9 mouse cellular contexts compared by ENCODE assay signal in the genomic region with DNA sequence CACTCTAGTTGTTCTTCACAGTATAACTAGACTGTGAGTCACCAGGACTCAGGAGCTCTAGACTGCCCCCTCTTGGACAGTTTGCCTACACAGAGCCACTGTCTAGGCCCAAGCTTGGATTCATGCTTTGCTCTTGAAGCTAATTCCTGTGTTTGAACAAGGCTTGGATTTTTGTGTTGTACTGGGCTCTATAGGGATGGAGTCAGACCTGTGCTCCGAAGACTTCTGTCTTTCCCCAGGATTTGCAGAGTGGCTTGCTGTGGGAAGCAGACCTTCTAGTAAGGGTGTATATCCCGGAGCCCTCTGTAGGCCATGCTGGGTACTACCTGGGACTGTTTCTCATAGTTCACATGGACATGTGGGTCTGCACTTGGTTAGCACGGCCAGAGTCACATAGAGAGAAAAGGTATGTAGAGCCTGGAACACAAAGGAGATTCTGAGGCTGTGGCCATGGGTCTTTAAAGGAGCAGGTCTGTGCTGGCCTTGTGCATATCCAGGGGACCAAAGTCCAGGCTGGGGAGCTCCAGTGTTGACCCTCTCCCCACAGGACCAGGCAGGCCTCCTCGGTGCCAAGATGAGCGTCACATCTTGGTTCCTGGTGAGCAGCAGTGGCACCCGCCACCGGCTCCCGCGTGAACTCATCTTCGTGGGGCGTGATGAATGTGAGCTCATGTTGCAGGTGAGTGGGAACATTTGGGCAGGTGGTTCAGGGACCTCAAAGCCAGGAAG. TPM values are rescaled to one million over a fixed set of nuclear protein-coding genes. Genes with fewer than 3 reads are reported as not detected.
DNase-seq lines count a peak whose midpoint lies in the region; ATAC-seq lines count a peak whose summit lies in the region.
"Had no signal": no experiment of that assay in that cellular context is flagged by ENCODE, and none has a peak within 500 bp of the region (broad histone marks: within the 10 kb centered on the region; RNA-seq: fewer than 3 reads in every experiment).

No protein-coding gene starts in this region.

- 0 out of 2 replicates have a peak, but pooled peaks cover 6% of the 10 kb centered on the region for H3K27me3 ChIP-seq in intestine, embryonic 14.5 days (replicated peaks; ENCODE audit: control insufficient read depth, insufficient read depth, low read length)
- H3K27me3 ChIP-seq in intestine, embryonic 16.5 days (replicated peaks; ENCODE audit: control insufficient read depth, insufficient read depth, low read length), result no peaks in the 10 kb centered on the region
- peaks cover 39% of the 10 kb centered on the region for H3K27me3 ChIP-seq in embryonic facial prominence, embryonic 12.5 days
- H3K27me3 ChIP-seq in hindbrain, embryonic 15.5 days, result peaks cover 2% of the 10 kb centered on the region; the same call in 1 of the 2 replicates
- no peaks in the 10 kb centered on the region for H3K27me3 ChIP-seq in midbrain, embryonic 15.5 days (replicated peaks)

- H3K4me1 ChIP-seq in intestine, embryonic 14.5 days (replicated peaks; ENCODE audit: control insufficient read depth, insufficient read depth, low read length), result peaks cover 10% of the 10 kb centered on the region
- peaks cover 18% of the 10 kb centered on the region for H3K4me1 ChIP-seq in intestine, embryonic 16.5 days (ENCODE audit: control insufficient read depth, insufficient read depth, low read length)
- peaks cover 18% of the 10 kb centered on the region for H3K4me1 ChIP-seq in embryonic facial prominence, embryonic 12.5 days
- peaks cover 55% of the 10 kb centered on the region for H3K4me1 ChIP-seq in hindbrain, embryonic 15.5 days (replicated peaks)
- H3K4me1 ChIP-seq in midbrain, embryonic 15.5 days, result peaks cover 36% of the 10 kb centered on the region

- 79% methylated on average over 11 of the region's 11 CpGs for WGBS in intestine, embryonic 14.5 days
- WGBS in intestine, embryonic 16.5 days, result 75% methylated on average over 11 of the region's 11 CpGs
- WGBS in embryonic facial prominence, embryonic 12.5 days, result 76% methylated on average over 11 of the region's 11 CpGs
- WGBS in hindbrain, embryonic 15.5 days, result 77% methylated on average over 11 of the region's 11 CpGs
- 79% methylated on average over 11 of the region's 11 CpGs for WGBS in midbrain, embryonic 15.5 days

- H3K36me3 ChIP-seq in intestine, embryonic 14.5 days (ENCODE audit: control insufficient read depth, insufficient read depth, low read length), result peaks cover 9% of the 10 kb centered on the region; the same call in 1 of the 2 replicates
- no peaks in the 10 kb centered on the region for H3K36me3 ChIP-seq in intestine, embryonic 16.5 days (ENCODE audit: control insufficient read depth, insufficient read depth, low read length)
- H3K36me3 ChIP-seq in embryonic facial prominence, embryonic 12.5 days, result 0 out of 2 replicates have a peak, but pooled peaks cover 12% of the 10 kb centered on the region
- no peaks in the 10 kb centered on the region for H3K36me3 ChIP-seq in hindbrain, embryonic 15.5 days
- H3K36me3 ChIP-seq in midbrain, embryonic 15.5 days (replicated peaks), result no peaks in the 10 kb centered on the region

- 0 out of 2 replicates have a peak overlapping the region, but pooled peaks have one; percentile 91 for H3K4me2 ChIP-seq in intestine, embryonic 14.5 days (ENCODE audit: low read length)
- no peak overlapping the region for H3K4me2 ChIP-seq in intestine, embryonic 16.5 days (ENCODE audit: low read depth, low read length)
- no peak overlapping the region for H3K4me2 ChIP-seq in embryonic facial prominence, embryonic 12.5 days (replicated peaks)
- H3K4me2 ChIP-seq in hindbrain, embryonic 15.5 days, result peak overlapping the region; percentile 91
- H3K4me2 ChIP-seq in midbrain, embryonic 15.5 days, result peak overlapping the region; percentile 77; the same call in 1 of the 2 replicates

- no peak; the same call in 1 of the 2 replicates for ATAC-seq in intestine, embryonic 14.5 days (replicated peaks; ENCODE audit: low FRiP score, low TSS enrichment, low read depth)
- ATAC-seq in intestine, embryonic 16.5 days, result no peak
- ATAC-seq in embryonic facial prominence, embryonic 12.5 days (ENCODE audit: insufficient number of reproducible peaks, insufficient read depth, low FRiP score, low TSS enrichment), result no peak
- peak; percentile 10; the same call in 1 of the 2 replicates for ATAC-seq in hindbrain, embryonic 15.5 days (ENCODE audit: low FRiP score, low read depth)
- no peak; the same call in 1 of the 2 replicates for ATAC-seq in midbrain, embryonic 15.5 days (replicated peaks)

- no peak overlapping the region for H3K4me3 ChIP-seq in intestine, embryonic 14.5 days (ENCODE audit: low read depth, low read length)
- H3K4me3 ChIP-seq in intestine, embryonic 16.5 days (ENCODE audit: low read length), result no peak overlapping the region
- 0 out of 2 replicates have a peak overlapping the region, but pooled peaks have one; percentile 1 for H3K4me3 ChIP-seq in embryonic facial prominence, embryonic 12.5 days
- H3K4me3 ChIP-seq in hindbrain, embryonic 15.5 days, result no peak overlapping the region
- H3K4me3 ChIP-seq in midbrain, embryonic 15.5 days, result no peak overlapping the region

- H3K27ac ChIP-seq in intestine, embryonic 14.5 days (ENCODE audit: low read depth), result no peak overlapping the region
- H3K27ac ChIP-seq in intestine, embryonic 16.5 days (ENCODE audit: low read length), result no peak overlapping the region
- H3K27ac ChIP-seq in embryonic facial prominence, embryonic 12.5 days, result no peak overlapping the region
- H3K27ac ChIP-seq in hindbrain, embryonic 15.5 days (replicated peaks), result no peak overlapping the region
- H3K27ac ChIP-seq in midbrain, embryonic 15.5 days, result no peak overlapping the region
- H3K27ac ChIP-seq: lung, embryonic 15.5 days had no signal

- H3K9me3 ChIP-seq in intestine, embryonic 14.5 days (ENCODE audit: control insufficient read depth, low read length), result no peaks in the 10 kb centered on the region
- no peaks in the 10 kb centered on the region for H3K9me3 ChIP-seq in intestine, embryonic 16.5 days (ENCODE audit: control insufficient read depth, low read length)
- H3K9me3 ChIP-seq in embryonic facial prominence, embryonic 12.5 days, result no peaks in the 10 kb centered on the region
- H3K9me3 ChIP-seq in hindbrain, embryonic 15.5 days, result no peaks in the 10 kb centered on the region
- H3K9me3 ChIP-seq in midbrain, embryonic 15.5 days, result no peaks in the 10 kb centered on the region
- H3K9me3 ChIP-seq: lung, embryonic 15.5 days had no signal

- no peak overlapping the region for H3K9ac ChIP-seq in intestine, embryonic 14.5 days (ENCODE audit: low read length)
- H3K9ac ChIP-seq in intestine, embryonic 16.5 days (ENCODE audit: low read depth, low read length), result no peak overlapping the region
- no peak overlapping the region for H3K9ac ChIP-seq in embryonic facial prominence, embryonic 12.5 days
- H3K9ac ChIP-seq in hindbrain, embryonic 15.5 days, result no peak overlapping the region
- no peak overlapping the region for H3K9ac ChIP-seq in midbrain, embryonic 15.5 days

- intact Hi-C loops in left cerebral cortex, postnatal 25 days (cut with DNase I), result no loop called here

- DNase-seq in intestine, embryonic 14.5 days (ENCODE audit: low spot score), result peak; percentile 89
- peak; percentile 72 to 77 for DNase-seq in adrenal gland, postnatal 36 days
- DNase-seq in left cerebral cortex, postnatal 25 days (ENCODE audit: low spot score in 2 of 2), result peak; percentile 79 to 82
- peak; percentile 59 to 64 for DNase-seq in spleen, postnatal 36 days (ENCODE audit: low spot score in 2 of 2)

RNA-seq across cellular contexts. Expression of a gene that starts 4.0 kb away (rescaled TPM):
- 15.9 and 18.3 TPM in 2 replicates for polyA plus RNA-seq in intestine, embryonic 14.5 days (2014; fragmentation: Nextera tagmentation; extraction: Ambion mirVana)
- polyA plus RNA-seq in intestine, embryonic 16.5 days (2015; fragmentation: Nextera tagmentation; extraction: Ambion mirVana), result 12.4 and 13.2 TPM in 2 replicates
- total RNA-seq in adrenal gland, postnatal 36 days (2021), result 10 to 100 TPM; 41.5 to 48.8 TPM
- polyA plus RNA-seq in embryonic facial prominence, embryonic 12.5 days (2016; fragmentation: Nextera tagmentation; extraction: Ambion mirVana), result 17.0 and 19.2 TPM in 2 replicates
- 45.7 and 48.8 TPM in 2 replicates for polyA plus RNA-seq in hindbrain, embryonic 15.5 days (2015; fragmentation: Nextera tagmentation; extraction: Ambion mirVana)
- total RNA-seq in left cerebral cortex, postnatal 25 days (2021), result 100 to 1,000 TPM; 246 TPM
- 51.0 and 53.7 TPM in 2 replicates for polyA plus RNA-seq in midbrain, embryonic 15.5 days (2015; fragmentation: Nextera tagmentation; extraction: Ambion mirVana)

RNA-seq across cellular contexts. Expression of a gene that starts 36.2 kb away (rescaled TPM):
- 12.6 and 13.0 TPM in 2 replicates for polyA plus RNA-seq in intestine, embryonic 14.5 days (2014; fragmentation: Nextera tagmentation; extraction: Ambion mirVana)
- polyA plus RNA-seq in intestine, embryonic 16.5 days (2015; fragmentation: Nextera tagmentation; extraction: Ambion mirVana), result 12.2 and 13.0 TPM in 2 replicates
- total RNA-seq in adrenal gland, postnatal 36 days (2021), result 10 to 100 TPM in 1 of 2 experiments, 1 to 10 TPM in 1; 7.5 to 11.9 TPM
- polyA plus RNA-seq in embryonic facial prominence, embryonic 12.5 days (2016; fragmentation: Nextera tagmentation; extraction: Ambion mirVana), result 4.9 TPM in 2 replicates
- polyA plus RNA-seq in hindbrain, embryonic 15.5 days (2015; fragmentation: Nextera tagmentation; extraction: Ambion mirVana), result 6.3 and 9.2 TPM in 2 replicates
- total RNA-seq in left cerebral cortex, postnatal 25 days (2021), result 10 to 100 TPM in 1 of 2 experiments, 1 to 10 TPM in 1; 9.3 to 10.7 TPM
- 7.3 and 8.6 TPM in 2 replicates for polyA plus RNA-seq in midbrain, embryonic 15.5 days (2015; fragmentation: Nextera tagmentation; extraction: Ambion mirVana)

RNA-seq across cellular contexts. Expression of a gene that starts 45.6 kb away (rescaled TPM):
- 9.4 and 9.8 TPM in 2 replicates for polyA plus RNA-seq in intestine, embryonic 14.5 days (2014; fragmentation: Nextera tagmentation; extraction: Ambion mirVana)
- 6.8 and 8.2 TPM in 2 replicates for polyA plus RNA-seq in intestine, embryonic 16.5 days (2015; fragmentation: Nextera tagmentation; extraction: Ambion mirVana)
- total RNA-seq in adrenal gland, postnatal 36 days (2021), result 1 to 10 TPM; 5.0 to 9.0 TPM
- polyA plus RNA-seq in embryonic facial prominence, embryonic 12.5 days (2016; fragmentation: Nextera tagmentation; extraction: Ambion mirVana), result 2.1 and 2.5 TPM in 2 replicates
- polyA plus RNA-seq in hindbrain, embryonic 15.5 days (2015; fragmentation: Nextera tagmentation; extraction: Ambion mirVana), result 2.3 and 4.2 TPM in 2 replicates
- total RNA-seq in left cerebral cortex, postnatal 25 days (2021), result 1 to 10 TPM in 1 of 2 experiments, under 1 TPM in 1; 0.76 to 1.3 TPM
- 1.9 and 2.5 TPM in 2 replicates for polyA plus RNA-seq in midbrain, embryonic 15.5 days (2015; fragmentation: Nextera tagmentation; extraction: Ambion mirVana)

RNA-seq across cellular contexts. Expression of a gene that starts 49.6 kb away (rescaled TPM):
- polyA plus RNA-seq in intestine, embryonic 14.5 days (2014; fragmentation: Nextera tagmentation; extraction: Ambion mirVana), result 56.2 and 58.8 TPM in 2 replicates
- 56.5 and 65.5 TPM in 2 replicates for polyA plus RNA-seq in intestine, embryonic 16.5 days (2015; fragmentation: Nextera tagmentation; extraction: Ambion mirVana)
- 100 to 1,000 TPM; 256 to 378 TPM for total RNA-seq in adrenal gland, postnatal 36 days (2021)
- 98.8 and 153 TPM in 2 replicates for polyA plus RNA-seq in embryonic facial prominence, embryonic 12.5 days (2016; fragmentation: Nextera tagmentation; extraction: Ambion mirVana)
- 150 and 159 TPM in 2 replicates for polyA plus RNA-seq in hindbrain, embryonic 15.5 days (2015; fragmentation: Nextera tagmentation; extraction: Ambion mirVana)
- total RNA-seq in left cerebral cortex, postnatal 25 days (2021), result 100 to 1,000 TPM; 138 to 140 TPM
- 139 and 162 TPM in 2 replicates for polyA plus RNA-seq in midbrain, embryonic 15.5 days (2015; fragmentation: Nextera tagmentation; extraction: Ambion mirVana)

Comparison
In these comparisons a context has a peak if more than half of its experiments do, and no peak if none do; other contexts are left out.
1. H3K4me2 ChIP-seq: peak in intestine, embryonic 14.5 days (single experiment), hindbrain, embryonic 15.5 days (single experiment) and midbrain, embryonic 15.5 days (single experiment); none in intestine, embryonic 16.5 days (single experiment) and embryonic facial prominence, embryonic 12.5 days (single experiment).
2. Peak in every context shown above with its lines, with median percentiles within 50 percentile points of each other: DNase-seq.